Mouse (Mus musculus): ENCODE data around the gene Gm17455. TPM values are rescaled to one million over a fixed set of nuclear protein-coding genes. Genes with fewer than 3 reads are reported as not detected.

The Gm17455 gene
- polyA plus RNA-seq, 1 experiment from 2014 or later, result 0.89 TPM

DNA sequence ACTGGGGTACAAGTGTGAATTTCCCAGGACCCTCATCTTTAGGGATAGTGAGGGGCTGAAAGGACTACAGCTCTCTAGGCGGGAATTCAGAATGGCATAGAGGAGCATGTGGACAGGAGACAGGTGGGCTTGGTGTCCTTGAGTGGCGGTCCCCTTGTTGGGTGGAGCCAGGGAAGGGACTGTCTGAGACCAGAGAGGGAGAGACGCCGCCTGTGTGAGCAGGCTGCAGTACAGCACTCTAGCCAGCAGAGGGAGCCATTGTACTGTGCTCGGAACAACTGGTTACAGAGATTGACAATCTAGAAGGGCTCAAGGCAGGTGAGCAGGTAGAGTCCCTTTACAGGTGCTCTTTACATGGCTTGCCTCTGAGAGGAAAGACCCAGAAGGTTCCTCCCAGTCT is 8.3 kb downstream of the Gm17455 start:
- Histone ChIP-seq H3K27ac (no peak overlapping the region), H3K4me1 (no peaks in the 10 kb centered on the region), H3K4me3 (no peak overlapping the region), H3K27me3 (ENCODE audit: insufficient read depth, poor library complexity, severe bottlenecking) (peaks cover 58% of the 10 kb centered on the region), H3K9me3 (no peaks in the 10 kb centered on the region), H3K36me3 (no peaks in the 10 kb centered on the region)
- 3% methylated on average over 5 of the region's 5 CpGs for WGBS
- DNase-seq (ENCODE audit: low spot score), result no peak

DNA sequence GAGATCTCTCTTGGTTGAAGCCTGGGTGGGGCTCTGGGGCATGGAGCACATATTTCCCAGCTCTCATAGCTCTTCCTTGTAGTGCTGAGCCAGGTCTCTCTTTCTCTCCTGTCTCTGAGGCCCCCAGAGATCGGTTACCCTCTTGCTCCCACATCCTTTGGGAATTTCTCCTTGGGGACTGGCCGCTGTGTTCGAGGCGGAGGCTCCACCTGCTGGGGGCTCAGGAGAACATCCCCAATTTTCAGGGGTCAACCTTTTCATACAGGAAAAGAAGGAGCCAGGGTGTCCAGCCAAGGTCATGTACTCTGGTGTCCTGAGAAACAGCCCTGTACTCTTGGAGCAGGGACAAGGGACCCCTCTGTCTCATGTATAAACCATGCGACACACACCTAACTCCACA is 12.3 kb downstream of the Gm17455 start:
- 11% methylated on average over 5 of the region's 5 CpGs for WGBS
- H3K4me3 ChIP-seq, result no peak overlapping the region
- DNase-seq (ENCODE audit: low spot score), result no peak

DNA sequence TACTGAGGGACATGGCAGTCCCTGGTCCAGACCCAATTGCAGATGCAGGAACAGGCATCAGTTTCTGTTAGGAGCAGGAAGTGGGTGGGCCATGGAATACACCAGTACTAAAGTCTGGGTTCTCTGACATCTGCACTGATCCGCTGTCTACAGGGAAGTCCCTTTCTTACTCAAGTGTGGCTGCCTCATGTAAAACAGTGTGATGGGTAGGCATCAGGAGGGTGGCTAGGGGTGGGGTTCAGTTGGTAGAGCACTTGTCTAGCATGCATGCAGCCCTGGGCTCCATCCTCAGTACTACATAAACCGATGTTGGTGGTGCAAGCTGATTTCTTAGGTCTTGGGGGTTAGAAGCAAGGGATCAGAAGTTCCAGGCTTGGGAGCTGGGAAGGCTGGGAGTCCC is 14.2 kb downstream of the Gm17455 start:
- Histone ChIP-seq H3K27me3 (ENCODE audit: insufficient read depth, poor library complexity, severe bottlenecking) (peaks cover 54% of the 10 kb centered on the region), H3K9me3 (no peaks in the 10 kb centered on the region), H3K36me3 (no peaks in the 10 kb centered on the region), H3K4me1 (no peaks in the 10 kb centered on the region), H3K4me3 (no peak overlapping the region), H3K27ac (no peak overlapping the region)
- DNase-seq (ENCODE audit: low spot score), result no peak
- WGBS, result 78% methylated on average over 2 of the region's 2 CpGs

More for the DNA sequence above, 12.3 kb downstream of the Gm17455 start:
- H3K4me1 ChIP-seq, result no peaks in the 10 kb centered on the region
- peaks cover 65% of the 10 kb centered on the region for H3K27me3 ChIP-seq (ENCODE audit: insufficient read depth, poor library complexity, severe bottlenecking)
- no peaks in the 10 kb centered on the region for H3K36me3 ChIP-seq
- H3K27ac ChIP-seq, result no peak overlapping the region
- no peaks in the 10 kb centered on the region for H3K9me3 ChIP-seq

DNA sequence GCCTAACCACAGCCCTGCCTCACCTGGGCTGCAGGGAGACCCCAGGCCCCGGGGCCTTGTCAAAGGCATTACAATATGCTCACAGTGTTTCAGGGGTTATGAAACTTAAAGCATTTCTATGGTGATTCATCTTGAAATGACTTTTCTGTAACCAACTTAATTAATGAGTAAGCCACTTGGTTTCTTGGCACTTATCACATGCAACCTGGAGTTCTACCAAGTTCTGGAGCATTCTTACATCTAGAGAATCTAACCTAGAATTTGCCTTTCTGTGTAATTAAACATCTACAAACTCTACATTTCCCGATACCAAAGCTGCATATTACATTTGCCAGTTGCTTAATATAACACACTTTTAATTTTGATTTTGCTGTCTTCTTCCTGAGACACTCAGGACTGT is 17.5 kb downstream of the Gm17455 start:
- H3K36me3 ChIP-seq, result no peaks in the 10 kb centered on the region
- H3K4me3 ChIP-seq, result no peak overlapping the region
- no peaks in the 10 kb centered on the region for H3K4me1 ChIP-seq
- 77% methylated on average over 2 of the region's 2 CpGs for WGBS
- DNase-seq (ENCODE audit: low spot score), result no peak
- H3K9me3 ChIP-seq, result no peaks in the 10 kb centered on the region
- no peak overlapping the region for H3K27ac ChIP-seq
- H3K27me3 ChIP-seq (ENCODE audit: insufficient read depth, poor library complexity, severe bottlenecking), result peaks cover 32% of the 10 kb centered on the region

DNA sequence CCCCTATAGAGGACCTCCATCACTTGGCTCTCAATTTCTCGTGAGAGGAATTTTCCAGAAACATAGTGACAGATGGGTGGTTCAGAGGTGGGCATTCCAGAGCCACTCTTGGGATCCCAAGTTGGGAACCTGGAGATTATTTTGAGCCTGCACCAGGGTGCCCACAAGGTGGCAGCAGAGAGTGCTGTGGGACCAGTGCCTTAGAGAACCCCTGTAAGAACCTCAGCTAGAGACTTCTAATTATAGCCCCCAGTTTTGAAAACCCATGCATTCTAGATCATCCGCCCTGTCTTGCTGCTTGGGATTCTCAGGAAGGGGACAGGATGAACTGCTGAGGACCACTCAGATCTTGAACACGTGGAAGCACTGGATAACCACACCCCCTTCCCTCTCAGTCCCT is 18.6 kb downstream of the Gm17455 start:
- Histone ChIP-seq H3K27ac (no peak overlapping the region), H3K4me1 (no peaks in the 10 kb centered on the region), H3K9me3 (no peaks in the 10 kb centered on the region), H3K4me3 (no peak overlapping the region), H3K27me3 (ENCODE audit: insufficient read depth, poor library complexity, severe bottlenecking) (peaks cover 32% of the 10 kb centered on the region), H3K36me3 (no peaks in the 10 kb centered on the region)
- DNase-seq (ENCODE audit: low spot score), result peak; percentile 84
- WGBS, result 16% methylated on average over 3 of the region's 3 CpGs

DNA sequence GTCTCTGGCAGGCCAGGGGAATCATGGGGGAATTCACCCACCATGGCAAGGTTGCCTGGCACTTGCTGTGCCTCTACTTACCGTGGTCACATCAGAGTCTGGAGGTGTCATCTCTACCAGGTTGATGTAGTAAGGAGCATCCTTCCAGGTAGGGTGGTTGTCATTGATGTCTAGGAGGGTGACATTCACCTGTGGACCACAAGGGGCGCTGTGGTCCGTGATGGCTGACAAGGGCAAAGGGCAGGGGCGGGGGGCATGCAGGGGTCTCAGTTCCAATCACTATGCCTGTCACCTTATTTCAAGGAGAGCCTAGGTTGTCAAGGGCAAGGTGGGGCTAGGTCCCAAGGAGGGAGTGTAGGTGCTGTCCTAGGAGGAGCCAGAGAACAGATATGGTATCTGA is 20.1 kb downstream of the Gm17455 start:
- DNase-seq (ENCODE audit: low spot score), result no peak
- H3K27me3 ChIP-seq (ENCODE audit: insufficient read depth, poor library complexity, severe bottlenecking), result peaks cover 17% of the 10 kb centered on the region; the same call in 1 of the 2 replicates
- no peaks in the 10 kb centered on the region for H3K36me3 ChIP-seq
- no peaks in the 10 kb centered on the region for H3K4me1 ChIP-seq
- H3K9me3 ChIP-seq, result no peaks in the 10 kb centered on the region
- H3K4me3 ChIP-seq, result no peak overlapping the region
- H3K27ac ChIP-seq, result no peak overlapping the region
- 28% methylated on average over 4 of the region's 4 CpGs for WGBS

DNA sequence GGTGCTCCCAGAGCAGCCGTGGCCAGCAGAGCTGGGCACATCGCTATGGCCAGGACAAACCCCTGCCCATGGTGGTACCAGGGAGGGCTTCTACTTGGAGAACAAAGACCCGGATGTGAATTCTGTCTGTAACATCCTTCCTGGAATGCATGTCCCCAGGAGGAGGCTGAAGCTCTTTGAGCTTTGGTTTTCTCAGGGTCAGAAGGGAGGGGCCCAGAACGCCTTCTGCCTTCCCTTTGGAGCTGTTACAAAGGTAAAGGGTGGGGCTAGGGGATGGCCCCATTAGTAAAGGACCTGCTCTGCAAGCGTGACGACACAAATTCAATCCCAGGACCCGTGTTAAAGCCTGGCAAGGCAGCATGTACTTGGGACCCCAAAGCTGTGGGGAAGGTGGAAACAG is 23.2 kb downstream of the Gm17455 start:
- no peak overlapping the region for H3K27ac ChIP-seq
- H3K9me3 ChIP-seq, result peaks cover 6% of the 10 kb centered on the region
- H3K27me3 ChIP-seq (ENCODE audit: insufficient read depth, poor library complexity, severe bottlenecking), result 0 out of 2 replicates have a peak, but pooled peaks cover 8% of the 10 kb centered on the region
- no peaks in the 10 kb centered on the region for H3K4me1 ChIP-seq
- DNase-seq (ENCODE audit: low spot score), result no peak
- WGBS, result 71% methylated on average over 7 of the region's 7 CpGs
- no peak overlapping the region for H3K4me3 ChIP-seq
- H3K36me3 ChIP-seq, result no peaks in the 10 kb centered on the region

DNA sequence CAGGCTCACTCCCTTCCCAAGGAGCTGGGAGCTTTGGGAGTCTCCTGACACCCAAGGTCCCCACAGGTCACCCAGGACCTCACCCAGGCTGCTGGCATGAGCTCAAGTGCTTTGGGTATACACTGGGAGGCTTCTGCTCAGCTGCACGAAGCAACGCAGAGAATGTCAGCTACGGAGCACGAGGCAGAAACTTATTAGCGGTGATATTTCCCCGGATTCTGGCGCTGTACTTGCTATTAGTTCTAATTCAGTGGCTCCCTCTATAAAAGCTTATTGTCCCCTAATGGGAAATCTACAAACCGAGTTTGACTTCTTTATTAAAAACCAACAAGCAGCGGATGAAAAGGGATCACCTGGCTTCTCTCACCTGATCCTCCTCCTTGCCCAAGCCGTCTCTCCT is 30.5 kb downstream of the Gm17455 start:
- Histone ChIP-seq H3K27ac (no peak overlapping the region), H3K9me3 (peaks cover 6% of the 10 kb centered on the region), H3K27me3 (ENCODE audit: insufficient read depth, poor library complexity, severe bottlenecking) (peaks cover 44% of the 10 kb centered on the region), H3K4me3 (no peak overlapping the region), H3K36me3 (no peaks in the 10 kb centered on the region), H3K4me1 (no peaks in the 10 kb centered on the region)
- 80% methylated on average over 10 of the region's 10 CpGs for WGBS
- DNase-seq (ENCODE audit: low spot score), result no peak

DNA sequence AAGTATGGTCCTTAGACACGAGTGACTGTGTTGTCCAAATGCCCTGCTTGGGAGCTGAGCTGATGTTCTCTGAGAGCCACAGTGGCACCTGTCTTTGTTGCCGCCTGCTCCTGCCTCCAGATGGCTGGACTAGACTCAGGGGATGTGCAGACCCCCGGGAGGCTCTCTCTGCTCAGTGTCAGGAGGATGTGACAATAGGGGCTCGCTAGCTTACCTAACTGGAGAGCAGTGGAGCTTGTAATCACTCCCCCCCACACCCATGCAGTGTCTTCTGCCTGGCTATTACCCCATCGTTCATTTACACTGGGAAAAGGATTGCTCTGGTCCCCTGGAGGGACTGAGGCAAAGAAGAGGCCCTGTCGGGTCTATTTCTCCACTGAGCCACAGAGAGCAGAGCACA is 31.1 kb downstream of the Gm17455 start:
- no peak for DNase-seq (ENCODE audit: low spot score)
- Histone ChIP-seq H3K27me3 (ENCODE audit: insufficient read depth, poor library complexity, severe bottlenecking) (peaks cover 44% of the 10 kb centered on the region), H3K9me3 (peaks cover under 1% of the 10 kb centered on the region), H3K4me3 (no peak overlapping the region), H3K27ac (no peak overlapping the region), H3K36me3 (no peaks in the 10 kb centered on the region), H3K4me1 (no peaks in the 10 kb centered on the region)
- 62% methylated on average over 6 of the region's 6 CpGs for WGBS

DNA sequence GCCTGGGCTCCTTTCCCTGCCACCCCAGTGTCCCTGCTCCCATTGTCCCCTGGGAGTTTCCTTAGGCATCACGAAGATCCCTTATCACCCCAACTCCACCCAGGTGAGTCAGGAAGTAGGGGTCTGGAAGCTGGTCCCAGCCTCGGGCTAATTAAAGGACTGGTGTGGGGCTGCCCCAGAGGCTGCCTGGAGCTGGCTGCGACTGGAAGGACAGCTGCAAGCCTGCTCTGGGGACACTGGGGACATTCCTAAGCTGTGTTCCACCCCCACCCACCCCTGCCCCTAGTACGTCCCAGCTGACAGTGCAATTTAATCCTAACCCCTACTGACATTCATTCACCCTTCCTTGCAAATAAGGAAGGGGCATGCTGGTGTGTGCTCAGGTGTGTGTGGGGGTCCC is 33.2 kb downstream of the Gm17455 start:
- no peak overlapping the region for H3K4me3 ChIP-seq
- no peaks in the 10 kb centered on the region for H3K9me3 ChIP-seq
- H3K36me3 ChIP-seq, result no peaks in the 10 kb centered on the region
- WGBS, result 15% methylated on average over 4 of the region's 4 CpGs
- H3K4me1 ChIP-seq, result no peaks in the 10 kb centered on the region
- peaks cover 44% of the 10 kb centered on the region for H3K27me3 ChIP-seq (ENCODE audit: insufficient read depth, poor library complexity, severe bottlenecking)
- no peak for DNase-seq (ENCODE audit: low spot score)
- no peak overlapping the region for H3K27ac ChIP-seq

DNA sequence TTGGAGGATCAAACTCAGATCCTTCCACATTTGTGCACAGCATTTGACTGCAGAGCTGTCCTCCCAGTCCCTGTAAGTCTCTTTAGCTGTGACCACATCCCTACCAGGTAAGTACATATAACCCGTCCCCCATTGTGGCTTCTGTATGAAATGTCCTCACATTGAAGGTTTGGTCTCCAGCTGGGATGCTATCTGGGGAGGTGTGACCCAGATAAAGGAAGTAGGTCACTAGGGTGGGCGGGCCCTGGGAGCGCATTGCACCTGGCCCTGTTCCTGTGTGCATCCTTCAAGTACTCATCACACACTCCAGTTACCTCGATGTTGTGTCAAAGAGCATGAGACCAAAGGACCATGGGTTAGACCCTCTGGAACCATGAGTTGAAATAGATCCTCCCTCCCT is 42.8 kb downstream of the Gm17455 start:
- 80% methylated on average over 4 of the region's 4 CpGs for WGBS

DNA sequence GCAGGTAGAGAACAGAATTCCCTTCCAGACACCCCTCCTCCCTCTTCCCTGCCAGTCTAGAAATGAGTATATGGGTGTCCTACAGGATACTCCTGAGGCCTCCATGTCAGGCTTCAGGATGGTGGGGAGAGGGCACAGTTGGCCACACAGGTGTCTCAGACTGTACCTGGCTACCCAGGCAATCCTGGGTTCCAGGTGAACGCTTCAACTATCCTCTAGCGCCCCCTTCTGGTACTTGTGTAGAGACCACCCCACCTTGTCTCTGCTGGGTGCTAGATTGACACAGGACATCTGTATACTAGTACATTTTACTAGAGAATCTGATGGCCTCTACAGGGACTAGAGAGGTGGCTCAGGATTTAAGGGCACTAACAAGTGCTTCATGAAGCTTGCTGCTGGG is 43.6 kb downstream of the Gm17455 start:
- H3K27me3 ChIP-seq (ENCODE audit: insufficient read depth, poor library complexity, severe bottlenecking), result no peaks in the 10 kb centered on the region
- H3K4me3 ChIP-seq, result no peak overlapping the region
- H3K27ac ChIP-seq, result no peak overlapping the region
- no peak for DNase-seq (ENCODE audit: low spot score)
- H3K36me3 ChIP-seq, result no peaks in the 10 kb centered on the region
- no peaks in the 10 kb centered on the region for H3K4me1 ChIP-seq
- WGBS, result 7% methylated on average over 2 of the region's 2 CpGs
- no peaks in the 10 kb centered on the region for H3K9me3 ChIP-seq

More for the DNA sequence above, 42.8 kb downstream of the Gm17455 start:
- Histone ChIP-seq H3K27ac (no peak overlapping the region), H3K4me1 (no peaks in the 10 kb centered on the region), H3K9me3 (no peaks in the 10 kb centered on the region), H3K27me3 (ENCODE audit: insufficient read depth, poor library complexity, severe bottlenecking) (no peaks in the 10 kb centered on the region), H3K36me3 (no peaks in the 10 kb centered on the region), H3K4me3 (no peak overlapping the region)
- no peak for DNase-seq (ENCODE audit: low spot score)

DNA sequence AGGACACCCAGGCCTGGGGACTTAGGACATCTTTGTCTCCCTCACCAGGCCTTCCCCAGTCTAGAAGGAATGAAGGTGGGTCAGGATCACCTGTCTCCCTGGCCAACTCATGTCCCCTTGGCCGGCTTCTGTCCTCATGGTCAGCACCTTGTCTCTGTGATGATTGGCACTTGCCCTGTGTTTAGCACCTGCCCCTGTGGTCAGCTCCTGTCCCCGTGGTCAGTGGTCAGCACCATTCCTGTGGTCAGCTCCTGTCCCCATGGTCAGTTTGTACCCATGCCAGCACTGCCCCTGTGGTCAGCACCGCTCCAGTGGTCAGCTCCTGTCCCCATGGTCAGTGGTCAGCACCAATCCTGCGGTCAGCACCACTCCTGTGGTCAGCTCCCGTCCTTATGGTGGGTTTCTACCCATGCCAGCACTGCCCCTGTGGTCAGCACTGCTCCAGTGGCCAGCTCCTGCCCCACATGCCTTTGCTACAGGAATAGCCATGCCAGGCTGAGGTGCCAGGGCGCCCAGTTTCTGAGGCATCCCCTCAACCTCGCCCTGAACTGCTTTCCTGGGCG is 45.6 kb downstream of the Gm17455 start:
- Histone ChIP-seq H3K27ac (no peak overlapping the region), H3K9me3 (no peaks in the 10 kb centered on the region), H3K4me1 (no peaks in the 10 kb centered on the region), H3K4me3 (no peak overlapping the region), H3K36me3 (no peaks in the 10 kb centered on the region), H3K27me3 (ENCODE audit: insufficient read depth, poor library complexity, severe bottlenecking) (peaks cover 2% of the 10 kb centered on the region; the same call in 1 of the 2 replicates)
- WGBS, result 60% methylated on average over 8 of the region's 8 CpGs
- peak; percentile 91 for DNase-seq (ENCODE audit: low spot score)

DNA sequence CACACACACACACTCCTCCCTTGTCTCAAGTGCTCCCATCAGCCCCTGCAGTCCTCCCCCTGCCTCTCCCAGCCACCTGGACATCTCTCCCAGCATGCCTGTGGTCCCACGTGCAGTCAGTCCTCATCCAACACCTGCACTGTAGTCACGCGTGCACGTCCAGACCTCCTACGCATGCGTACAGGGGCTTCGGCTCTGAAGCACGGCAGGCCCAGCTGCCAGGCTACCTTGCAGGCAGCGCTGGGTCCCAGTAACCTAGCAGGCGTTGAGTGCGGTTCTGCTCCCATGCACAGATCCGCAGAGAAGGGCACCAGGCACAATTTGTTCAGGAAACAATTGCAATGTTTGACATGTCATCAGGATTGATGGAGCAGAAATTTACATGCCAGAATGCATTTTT is 47.7 kb downstream of the Gm17455 start:
- H3K27me3 ChIP-seq (ENCODE audit: insufficient read depth, poor library complexity, severe bottlenecking), result peaks cover 2% of the 10 kb centered on the region; the same call in 1 of the 2 replicates
- 88% methylated on average over 12 of the region's 12 CpGs for WGBS

More for the DNA sequence above, 47.7 kb downstream of the Gm17455 start:
- DNase-seq (ENCODE audit: low spot score), result no peak
- no peaks in the 10 kb centered on the region for H3K4me1 ChIP-seq
- no peaks in the 10 kb centered on the region for H3K36me3 ChIP-seq
- H3K27ac ChIP-seq, result no peak overlapping the region
- H3K4me3 ChIP-seq, result no peak overlapping the region
- no peaks in the 10 kb centered on the region for H3K9me3 ChIP-seq
